Mouse (Mus musculus): ENCODE measurements around the gene Med25. TPM values are rescaled to one million over a fixed set of nuclear protein-coding genes. Genes with fewer than 3 reads are reported as not detected.
A peak's percentile ranks its signal among the peaks of the same experiment; 100 is the strongest.

The Med25 gene
- 164 and 166 TPM in 2 replicates for polyA plus RNA-seq (2015; fragmentation: Nextera tagmentation; extraction: Ambion mirVana)

GRCm38 (mm10) chr7:44892276-44892921 is at the start of gene Med25:
TSS of gene Med25 (minus strand) at chr7:44892712.
- no peaks in the 10 kb centered on the region for H3K27me3 ChIP-seq
- H3K27ac ChIP-seq (replicated peaks) = peak within 1 kb of the TSS; percentile 99
- H3K4me2 ChIP-seq (replicated peaks) = peak within 1 kb of the TSS; percentile 79
- no peaks in the 10 kb centered on the region for H3K9me3 ChIP-seq
- peaks cover 7% of the 10 kb centered on the region for H3K36me3 ChIP-seq
- peaks cover 72% of the 10 kb centered on the region for H3K4me1 ChIP-seq
- under 1% methylated on average over 56 of the region's 56 CpGs for WGBS
- H3K4me3 ChIP-seq = peak within 1 kb of the TSS; percentile 63
- ATAC-seq (replicated peaks) = peak; percentile 76
- H3K9ac ChIP-seq (replicated peaks) = peak within 1 kb of the TSS; percentile 79

DNA sequence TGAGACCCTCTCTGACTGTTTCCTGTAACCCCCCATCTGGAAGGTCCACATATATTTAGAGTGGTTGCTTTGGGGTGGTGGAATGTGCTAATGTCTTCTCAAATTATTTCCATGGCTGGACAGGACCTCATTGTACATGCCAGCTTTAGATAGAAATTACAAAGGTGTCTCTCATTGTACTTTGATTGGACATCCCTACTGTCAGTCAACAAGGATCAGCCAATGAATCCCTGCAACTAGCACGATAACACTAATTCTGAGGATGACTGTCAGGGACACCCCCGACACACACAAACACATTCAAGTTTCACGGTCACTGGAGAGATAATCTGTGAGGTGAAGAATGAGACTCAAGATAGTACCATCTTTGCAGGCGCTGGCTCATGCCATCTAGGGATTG is 46.2 kb upstream of the Med25 start:
- ATAC-seq (replicated peaks) = no peak
- H3K27ac ChIP-seq (replicated peaks) = no peak overlapping the region
- H3K4me1 ChIP-seq = no peaks in the 10 kb centered on the region
- no peak overlapping the region for H3K4me2 ChIP-seq (replicated peaks)
- H3K9me3 ChIP-seq = no peaks in the 10 kb centered on the region
- H3K4me3 ChIP-seq = no peak overlapping the region
- no peaks in the 10 kb centered on the region for H3K36me3 ChIP-seq
- no peaks in the 10 kb centered on the region for H3K27me3 ChIP-seq
- WGBS = 94% methylated on average over 4 of the region's 4 CpGs
- H3K9ac ChIP-seq (replicated peaks) = no peak overlapping the region

- peak; percentile 99 for ATAC-seq (replicated peaks)
- peak within 1 kb of the TSS; percentile 97 for H3K27ac ChIP-seq (replicated peaks)
- H3K4me1 ChIP-seq = peaks cover 28% of the 10 kb centered on the region
- no peaks in the 10 kb centered on the region for H3K9me3 ChIP-seq
- H3K9ac ChIP-seq (replicated peaks) = peak within 1 kb of the TSS; percentile 97
- peaks cover 7% of the 10 kb centered on the region; the same call in 1 of the 2 replicates for H3K36me3 ChIP-seq
- H3K4me3 ChIP-seq = peak within 1 kb of the TSS; percentile 91
- peak within 1 kb of the TSS; percentile 63 for H3K4me2 ChIP-seq (replicated peaks)
- under 1% methylated on average over 84 of the region's 84 CpGs for WGBS
- no peaks in the 10 kb centered on the region for H3K27me3 ChIP-seq
Measured at GRCm38 (mm10) chr7:44929204-44930151, 37.0 kb upstream of the Med25 start, which contains the start of gene Ap2a1. TSS of gene Ap2a1 (minus strand) at chr7:44929496.

DNA sequence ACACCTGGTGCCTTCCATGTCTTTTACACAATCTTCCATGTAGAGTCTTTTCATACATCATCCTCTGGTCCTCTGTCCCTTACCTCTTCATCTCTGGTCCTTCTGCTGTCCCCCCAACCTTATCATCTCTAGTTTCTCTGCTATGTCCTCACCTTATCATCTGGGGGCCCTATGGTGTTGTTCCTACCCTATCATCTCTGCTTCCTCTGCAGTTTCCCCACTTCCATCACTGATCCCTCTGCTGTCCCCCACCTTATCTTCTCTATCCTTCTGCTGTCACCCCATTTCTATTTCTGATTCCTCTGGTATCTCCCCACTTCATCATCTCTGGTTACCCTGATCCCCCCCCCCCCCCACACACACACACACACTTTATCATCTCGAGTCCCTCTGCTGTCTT is 36.1 kb upstream of the Med25 start:
- Histone ChIP-seq H3K36me3 (peaks cover 11% of the 10 kb centered on the region), H3K9ac (replicated peaks) (peak overlapping the region; percentile 97), H3K27me3 (no peaks in the 10 kb centered on the region), H3K27ac (replicated peaks) (no peak overlapping the region), H3K9me3 (no peaks in the 10 kb centered on the region), H3K4me1 (peaks cover 28% of the 10 kb centered on the region), H3K4me2 (replicated peaks) (peak overlapping the region; percentile 56), H3K4me3 (peak overlapping the region; percentile 91)
- WGBS = 5% methylated on average over 1 of the region's 1 CpGs
- no peak for ATAC-seq (replicated peaks)

GRCm38 (mm10) chr7:44925468-44925867 is 33.0 kb upstream of the Med25 start:
- ATAC-seq (replicated peaks) = no peak
- H3K36me3 ChIP-seq = peaks cover 28% of the 10 kb centered on the region
- H3K4me2 ChIP-seq (replicated peaks) = no peak overlapping the region
- 73% methylated on average over 3 of the region's 3 CpGs for WGBS
- H3K4me1 ChIP-seq = peaks cover 25% of the 10 kb centered on the region
- H3K9me3 ChIP-seq = no peaks in the 10 kb centered on the region
- no peaks in the 10 kb centered on the region for H3K27me3 ChIP-seq
- no peak overlapping the region for H3K27ac ChIP-seq (replicated peaks)
- no peak overlapping the region for H3K9ac ChIP-seq (replicated peaks)
- no peak overlapping the region for H3K4me3 ChIP-seq

DNA sequence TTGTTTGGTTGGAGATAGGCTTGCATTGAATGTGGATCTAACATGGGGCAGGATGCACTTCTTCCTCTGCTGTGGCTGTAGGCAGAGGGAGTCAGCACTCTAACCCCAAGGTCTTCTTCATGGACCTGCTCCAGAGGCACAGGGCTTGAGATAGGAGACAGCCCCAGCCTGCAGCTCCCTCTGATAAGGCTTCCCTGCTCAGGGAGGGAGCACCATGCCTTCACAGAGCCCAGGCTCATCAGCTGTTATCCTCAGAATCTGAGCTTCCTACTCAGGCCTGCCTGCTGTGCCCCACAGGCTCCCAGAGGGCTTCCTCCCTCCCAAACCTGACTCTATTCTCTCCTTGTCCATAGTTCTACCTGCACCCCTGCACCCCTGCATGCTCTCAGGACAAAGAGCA is 30.0 kb upstream of the Med25 start:
- H3K9me3 ChIP-seq = no peaks in the 10 kb centered on the region
- peaks cover 8% of the 10 kb centered on the region for H3K4me1 ChIP-seq
- no peak for ATAC-seq (replicated peaks)
- H3K4me3 ChIP-seq = no peak overlapping the region
- H3K36me3 ChIP-seq = peaks cover 32% of the 10 kb centered on the region
- H3K27me3 ChIP-seq = no peaks in the 10 kb centered on the region
- no peak overlapping the region for H3K4me2 ChIP-seq (replicated peaks)
- H3K27ac ChIP-seq (replicated peaks) = no peak overlapping the region
- H3K9ac ChIP-seq (replicated peaks) = no peak overlapping the region

- Histone ChIP-seq H3K4me2 (replicated peaks) (no peak overlapping the region), H3K4me1 (no peaks in the 10 kb centered on the region), H3K4me3 (no peak overlapping the region), H3K9ac (replicated peaks) (no peak overlapping the region), H3K27me3 (no peaks in the 10 kb centered on the region), H3K36me3 (peaks cover 45% of the 10 kb centered on the region), H3K27ac (replicated peaks) (no peak overlapping the region), H3K9me3 (no peaks in the 10 kb centered on the region)
- 74% methylated on average over 5 of the region's 5 CpGs for WGBS
- no peak for ATAC-seq (replicated peaks)
Measured at GRCm38 (mm10) chr7:44919127-44919526, 26.6 kb upstream of the Med25 start.

DNA sequence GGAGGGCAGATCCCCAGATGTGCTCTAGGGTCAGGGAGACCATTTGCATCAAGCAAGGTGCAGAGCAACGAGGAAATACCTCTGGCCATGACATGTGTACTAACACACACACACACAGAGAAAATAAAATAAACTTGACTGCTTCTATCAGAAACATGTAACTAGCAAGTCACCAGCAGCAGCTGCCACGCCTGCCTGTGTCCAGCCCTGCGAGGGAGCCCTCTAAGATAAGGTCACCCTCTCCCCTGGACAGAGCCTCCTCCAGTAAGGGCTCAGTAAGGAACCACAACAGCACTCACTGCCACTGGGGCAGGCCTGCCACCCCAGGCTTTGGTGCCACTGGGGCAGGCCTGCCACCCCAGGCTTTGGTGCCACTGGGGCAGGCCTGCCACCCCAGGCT is 25.7 kb upstream of the Med25 start:
- Histone ChIP-seq H3K27me3 (no peaks in the 10 kb centered on the region), H3K27ac (replicated peaks) (no peak overlapping the region), H3K36me3 (peaks cover 48% of the 10 kb centered on the region), H3K9me3 (no peaks in the 10 kb centered on the region), H3K4me1 (no peaks in the 10 kb centered on the region), H3K4me2 (replicated peaks) (no peak overlapping the region), H3K9ac (replicated peaks) (no peak overlapping the region), H3K4me3 (no peak overlapping the region)
- ATAC-seq (replicated peaks) = no peak
- WGBS = 88% methylated on average over 3 of the region's 3 CpGs

- Histone ChIP-seq H3K36me3 (peaks cover 45% of the 10 kb centered on the region), H3K4me1 (no peaks in the 10 kb centered on the region), H3K4me2 (replicated peaks) (no peak overlapping the region), H3K27ac (replicated peaks) (no peak overlapping the region), H3K9me3 (no peaks in the 10 kb centered on the region), H3K9ac (replicated peaks) (no peak overlapping the region), H3K4me3 (no peak overlapping the region), H3K27me3 (no peaks in the 10 kb centered on the region)
- ATAC-seq (replicated peaks) = no peak
- 91% methylated on average over 4 of the region's 4 CpGs for WGBS
Measured at GRCm38 (mm10) chr7:44916881-44917280, 24.4 kb upstream of the Med25 start.

DNA sequence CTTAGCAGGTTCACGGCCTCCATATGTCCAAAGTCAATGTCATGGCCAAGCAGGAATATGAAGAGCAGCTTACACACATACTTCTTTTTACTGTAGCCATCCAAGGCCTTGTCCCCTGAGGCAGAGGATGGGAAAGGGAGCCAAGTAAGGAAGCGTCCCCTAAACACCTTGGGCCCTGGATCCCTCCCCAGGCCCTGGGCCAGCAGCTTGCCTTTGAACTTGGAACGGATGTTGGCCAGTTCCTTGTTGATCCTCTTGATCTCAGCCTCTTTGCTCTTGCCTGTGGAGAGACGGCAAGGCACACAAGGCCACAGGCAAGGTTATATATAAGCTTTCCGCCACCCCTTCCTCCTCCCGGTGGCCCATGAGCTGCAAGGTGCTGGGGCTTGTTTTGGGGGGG is 23.7 kb upstream of the Med25 start:
- ATAC-seq (replicated peaks) = no peak
- Histone ChIP-seq H3K36me3 (peaks cover 45% of the 10 kb centered on the region), H3K27ac (replicated peaks) (no peak overlapping the region), H3K27me3 (no peaks in the 10 kb centered on the region), H3K9ac (replicated peaks) (no peak overlapping the region), H3K4me1 (no peaks in the 10 kb centered on the region), H3K4me3 (no peak overlapping the region), H3K4me2 (replicated peaks) (no peak overlapping the region), H3K9me3 (no peaks in the 10 kb centered on the region)
- WGBS = 91% methylated on average over 6 of the region's 6 CpGs

GRCm38 (mm10) chr7:44915314-44915713 is 22.8 kb upstream of the Med25 start:
- Histone ChIP-seq H3K9me3 (no peaks in the 10 kb centered on the region), H3K4me2 (replicated peaks) (no peak overlapping the region), H3K36me3 (peaks cover 52% of the 10 kb centered on the region), H3K9ac (replicated peaks) (no peak overlapping the region), H3K27ac (replicated peaks) (no peak overlapping the region), H3K4me1 (no peaks in the 10 kb centered on the region), H3K4me3 (no peak overlapping the region), H3K27me3 (no peaks in the 10 kb centered on the region)
- WGBS = 93% methylated on average over 9 of the region's 9 CpGs
- ATAC-seq (replicated peaks) = no peak

DNA sequence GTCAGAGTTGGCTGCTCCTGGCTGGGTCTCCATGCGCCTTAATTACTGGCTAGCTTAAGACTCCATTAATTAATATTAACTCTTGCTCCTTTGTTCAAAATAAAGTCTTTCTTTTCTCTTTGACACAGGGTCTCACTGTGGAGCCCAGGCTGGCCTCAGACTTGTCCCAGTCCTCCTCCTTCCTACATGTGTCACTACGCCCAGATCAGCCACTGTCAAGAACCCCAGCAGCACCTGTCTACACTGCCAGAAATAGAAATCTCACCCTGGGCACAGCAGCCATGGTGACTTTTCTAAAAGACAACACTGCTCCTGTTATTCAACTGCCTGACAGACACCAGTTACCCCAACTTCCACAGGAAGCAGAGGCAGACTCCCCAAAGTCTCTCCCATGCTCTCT is 21.9 kb upstream of the Med25 start:
- no peak overlapping the region for H3K4me2 ChIP-seq (replicated peaks)
- no peaks in the 10 kb centered on the region for H3K9me3 ChIP-seq
- H3K27me3 ChIP-seq = no peaks in the 10 kb centered on the region
- no peak overlapping the region for H3K4me3 ChIP-seq
- 73% methylated on average over 2 of the region's 2 CpGs for WGBS
- ATAC-seq (replicated peaks) = no peak
- no peaks in the 10 kb centered on the region for H3K4me1 ChIP-seq
- no peak overlapping the region for H3K9ac ChIP-seq (replicated peaks)
- H3K27ac ChIP-seq (replicated peaks) = no peak overlapping the region
- peaks cover 57% of the 10 kb centered on the region for H3K36me3 ChIP-seq

All from forebrain, embryonic 15.5 days (tissue).